Mouse (Mus musculus): ENCODE measurements around the gene Nid2.

The Nid2 gene

DNA sequence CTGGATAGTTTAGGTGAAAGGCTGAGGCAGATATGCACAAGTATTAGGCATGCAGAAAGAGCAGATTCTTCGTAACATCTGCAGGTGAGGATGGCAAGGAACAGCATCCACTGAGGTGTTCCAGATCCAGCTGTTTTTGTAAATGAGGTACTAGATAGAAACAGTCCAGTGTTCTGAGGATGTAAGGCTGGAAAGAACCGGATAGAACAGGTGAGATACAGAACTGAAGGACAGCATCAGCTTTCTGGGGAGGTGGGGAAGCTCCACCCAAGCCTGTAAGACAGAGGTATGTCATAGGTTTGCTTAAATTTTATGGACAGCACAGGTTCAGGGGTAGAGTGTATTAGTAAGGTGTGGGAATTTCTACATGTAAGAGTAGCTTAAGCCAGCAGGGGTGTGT is 4.3 kb upstream of the Nid2 start:
- DNase-seq, result no peak

- no peak for DNase-seq
These were observed 1.3 kb upstream of the Nid2 start for GRCm38 (mm10) chr14:19749743-19750142.

DNA sequence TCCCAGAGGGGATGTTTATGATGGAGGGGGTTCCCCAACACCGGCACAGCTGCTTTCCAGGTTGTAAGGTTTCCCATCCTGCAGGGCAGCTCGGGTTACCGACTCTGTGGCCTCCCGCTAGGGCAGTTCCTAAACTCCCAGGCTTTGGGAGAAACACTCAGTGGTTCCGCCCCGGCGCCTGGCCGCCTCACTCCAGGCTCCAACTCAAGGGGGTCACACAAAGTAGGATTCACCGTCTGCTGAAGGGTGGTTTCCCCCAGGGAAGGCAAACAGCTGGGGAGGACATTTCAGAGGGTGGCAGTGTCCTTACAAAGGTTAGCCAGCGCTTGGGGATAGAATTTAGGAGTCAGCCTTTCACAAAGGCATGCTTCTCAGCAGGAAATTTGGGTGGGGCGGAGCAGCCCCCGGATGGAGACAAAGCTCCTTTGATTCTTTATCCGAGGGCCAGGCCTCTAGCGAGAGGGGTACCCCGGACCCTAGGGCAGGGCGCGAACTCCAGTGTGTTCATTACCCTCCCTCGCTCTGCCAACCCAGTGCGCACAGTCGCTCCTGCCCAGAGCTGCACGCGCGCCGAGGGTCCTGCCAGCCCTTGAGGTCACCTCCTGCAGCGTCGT is 547 bp upstream of the Nid2 start:
- peak in 1 of 2 experiments; percentile 6 for DNase-seq

DNA sequence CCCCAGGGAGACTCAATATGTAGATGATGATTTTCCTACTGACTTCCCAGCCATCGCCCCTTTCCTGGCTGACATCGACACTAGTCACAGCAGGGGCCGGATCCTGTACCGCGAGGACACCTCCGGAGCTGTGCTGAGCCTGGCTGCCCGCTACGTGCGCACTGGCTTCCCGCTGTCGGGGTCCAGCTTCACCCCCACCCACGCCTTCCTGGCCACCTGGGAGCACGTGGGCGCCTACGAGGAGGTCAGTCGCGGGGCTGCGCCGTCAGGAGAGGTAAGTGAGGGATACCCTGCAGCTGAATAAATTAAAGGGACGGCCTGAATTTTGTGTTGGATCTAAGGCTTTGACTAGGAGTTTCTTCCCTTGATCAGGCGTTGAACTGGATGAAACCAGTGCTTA is 1.2 kb downstream of the Nid2 start:
- no peak for DNase-seq

DNA sequence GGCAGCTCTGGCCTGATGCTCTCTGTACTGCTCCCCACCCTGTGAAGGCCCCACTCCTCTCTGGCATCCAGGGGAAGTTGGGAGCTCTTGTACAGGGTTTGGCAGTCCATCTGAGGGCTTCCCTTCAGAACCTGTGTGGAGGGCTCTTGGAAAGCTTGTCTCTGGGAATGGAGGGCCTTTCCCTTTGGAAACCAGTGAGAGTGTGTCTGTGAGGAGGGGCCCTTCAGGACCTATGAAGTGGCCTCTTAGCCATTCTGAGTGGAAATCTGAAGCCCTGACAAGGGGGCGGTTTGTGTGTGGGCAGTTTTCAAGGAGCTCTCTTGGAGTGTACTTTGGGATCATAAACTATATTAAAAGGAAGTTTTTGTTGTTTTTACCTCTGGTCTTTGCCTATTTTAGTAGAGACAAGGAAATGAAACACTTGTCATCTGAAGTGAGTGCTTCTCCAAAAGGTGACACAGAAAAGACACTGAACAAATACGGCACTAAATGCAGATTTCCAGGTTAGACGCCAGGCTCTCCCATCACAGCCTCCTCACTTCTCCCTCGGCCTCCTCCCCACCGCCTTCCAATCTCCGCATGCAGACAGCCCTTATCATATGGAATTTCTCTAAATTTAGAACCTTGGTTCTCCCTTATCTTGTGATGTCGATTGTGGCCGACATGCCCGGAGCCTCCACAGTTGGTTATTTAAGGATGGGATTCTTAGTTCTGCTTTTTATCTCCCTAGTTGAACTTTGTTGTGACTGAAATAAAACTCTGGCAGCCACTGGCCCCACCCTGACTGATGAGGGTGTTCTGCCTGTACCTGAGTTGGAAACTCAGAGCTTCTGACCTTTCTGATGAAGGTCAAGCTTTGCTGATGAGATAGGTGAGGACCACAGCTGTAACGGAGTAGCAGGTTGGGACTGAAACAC is 8.5 kb downstream of the Nid2 start:
- DNase-seq, result no peak

DNA sequence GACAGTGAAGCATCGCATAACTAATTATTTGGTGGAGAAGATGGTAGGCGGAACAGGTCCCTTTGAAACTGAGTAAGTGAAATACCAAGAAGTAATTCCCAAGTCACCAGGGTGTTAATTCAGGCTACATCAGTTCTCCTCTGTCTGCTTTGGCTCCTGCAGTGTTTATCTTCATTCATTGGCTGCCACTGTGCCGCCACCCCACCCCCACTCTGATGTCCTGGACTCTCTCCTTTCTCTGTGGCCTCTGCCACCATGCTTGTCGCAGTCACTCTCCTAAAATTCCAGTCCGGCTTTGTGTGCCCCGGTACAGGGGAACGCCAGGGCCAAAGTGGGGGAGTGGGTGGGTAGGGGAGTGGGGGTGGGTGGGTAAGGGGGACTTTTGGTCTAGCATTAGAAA is 9.7 kb downstream of the Nid2 start:
- DNase-seq, result no peak

DNA sequence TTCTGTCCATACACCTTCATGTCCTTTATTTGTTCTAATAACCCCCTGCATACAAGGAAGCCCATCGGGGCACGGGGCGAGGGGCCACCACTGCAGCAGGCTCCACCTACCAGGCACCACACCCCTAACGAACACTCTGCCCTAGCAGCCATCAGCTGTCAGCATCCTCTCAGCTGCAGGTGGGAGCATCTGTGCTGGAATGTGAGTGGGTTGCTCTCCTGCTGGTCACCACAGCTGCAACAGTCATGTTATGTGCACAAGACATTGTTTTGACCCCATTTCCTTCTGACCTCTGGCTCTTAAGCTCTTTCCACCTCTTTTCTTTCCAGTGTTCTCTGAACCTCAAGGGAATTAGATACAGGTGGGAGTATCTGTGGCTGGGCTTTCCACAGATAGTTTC is 10.9 kb downstream of the Nid2 start:
- no peak for DNase-seq

DNA sequence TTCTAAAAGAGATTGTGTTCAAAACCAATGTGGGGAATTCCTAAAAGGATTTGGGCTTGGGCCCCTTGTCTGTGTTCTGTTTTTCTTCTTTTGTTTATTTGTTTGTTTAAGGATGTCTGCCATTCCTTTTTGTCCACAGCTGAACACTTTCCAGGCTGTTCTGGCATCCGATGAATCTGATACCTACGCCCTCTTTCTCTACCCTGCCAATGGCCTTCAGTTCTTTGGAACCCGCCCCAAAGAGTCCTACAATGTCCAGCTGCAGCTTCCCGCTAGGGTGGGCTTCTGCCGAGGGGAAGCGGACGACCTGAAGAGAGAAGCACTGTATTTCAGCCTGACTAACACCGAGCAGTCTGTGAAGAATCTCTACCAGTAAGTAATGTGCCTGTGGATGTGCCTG is 12.5 kb downstream of the Nid2 start:
- DNase-seq, result no peak

DNA sequence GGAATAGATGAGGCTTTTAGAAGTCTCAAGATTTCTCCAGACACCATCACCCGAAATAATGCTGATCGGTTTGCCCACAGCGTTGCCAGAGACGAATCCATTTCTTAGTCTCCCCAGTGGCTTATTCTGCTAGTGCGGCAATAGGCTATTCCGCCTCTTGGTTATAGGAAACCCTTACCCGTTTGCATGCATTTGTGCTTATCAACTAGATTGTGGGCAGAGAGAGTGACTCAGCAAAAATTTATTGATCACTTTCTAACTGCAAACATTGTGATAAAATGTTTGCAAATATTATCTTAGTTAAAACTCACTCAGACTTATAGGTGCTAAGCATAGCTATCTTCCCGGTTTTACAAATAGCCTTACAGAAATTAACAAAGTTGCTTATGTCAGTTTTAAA is 13.3 kb downstream of the Nid2 start:
- no peak for DNase-seq

DNA sequence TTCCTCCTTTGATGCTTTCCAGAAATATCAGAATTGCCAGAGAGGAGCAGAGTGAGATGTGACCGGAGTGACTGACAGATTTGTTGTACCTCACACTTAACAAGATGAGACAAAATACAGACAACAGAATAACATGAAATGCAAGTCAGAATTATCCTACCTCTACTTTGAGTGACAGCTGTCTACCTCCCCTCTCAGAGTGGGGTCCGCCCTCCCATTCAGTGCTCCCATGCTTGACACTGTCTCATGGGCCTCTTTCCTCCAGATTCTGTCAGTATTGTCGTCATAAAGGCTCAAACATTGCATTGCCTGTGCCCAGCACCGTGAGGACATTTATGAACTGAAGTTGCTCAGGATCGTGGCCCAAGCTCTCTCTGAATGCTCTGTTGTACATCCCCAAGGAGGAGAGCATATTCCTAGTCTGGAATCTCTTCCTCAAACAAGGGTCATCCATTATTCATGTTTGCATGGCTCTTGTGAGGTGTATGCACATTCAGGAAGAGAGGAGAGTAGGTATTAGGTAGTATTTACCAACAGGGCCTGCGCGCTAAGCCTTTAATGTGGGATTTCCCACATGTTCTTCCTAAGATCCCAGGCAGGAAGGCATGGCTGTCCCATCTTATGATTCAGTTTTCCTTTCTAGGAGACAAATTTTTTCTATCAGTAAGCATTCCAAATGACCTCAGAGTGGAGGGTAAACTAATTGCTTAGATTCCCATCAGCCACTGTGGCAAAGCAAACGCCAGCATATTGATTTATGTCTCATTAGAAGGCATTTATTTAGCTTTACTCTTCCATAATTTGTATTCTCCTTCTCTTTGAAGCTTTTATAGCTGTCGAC is 14.7 kb downstream of the Nid2 start:
- DNase-seq, result no peak

- no peak for DNase-seq
These were observed 15.2 kb downstream of the Nid2 start for GRCm38 (mm10) chr14:19766380-19766649.

- no peak for DNase-seq
These were observed 17.6 kb downstream of the Nid2 start for GRCm38 (mm10) chr14:19768648-19769047.

DNA sequence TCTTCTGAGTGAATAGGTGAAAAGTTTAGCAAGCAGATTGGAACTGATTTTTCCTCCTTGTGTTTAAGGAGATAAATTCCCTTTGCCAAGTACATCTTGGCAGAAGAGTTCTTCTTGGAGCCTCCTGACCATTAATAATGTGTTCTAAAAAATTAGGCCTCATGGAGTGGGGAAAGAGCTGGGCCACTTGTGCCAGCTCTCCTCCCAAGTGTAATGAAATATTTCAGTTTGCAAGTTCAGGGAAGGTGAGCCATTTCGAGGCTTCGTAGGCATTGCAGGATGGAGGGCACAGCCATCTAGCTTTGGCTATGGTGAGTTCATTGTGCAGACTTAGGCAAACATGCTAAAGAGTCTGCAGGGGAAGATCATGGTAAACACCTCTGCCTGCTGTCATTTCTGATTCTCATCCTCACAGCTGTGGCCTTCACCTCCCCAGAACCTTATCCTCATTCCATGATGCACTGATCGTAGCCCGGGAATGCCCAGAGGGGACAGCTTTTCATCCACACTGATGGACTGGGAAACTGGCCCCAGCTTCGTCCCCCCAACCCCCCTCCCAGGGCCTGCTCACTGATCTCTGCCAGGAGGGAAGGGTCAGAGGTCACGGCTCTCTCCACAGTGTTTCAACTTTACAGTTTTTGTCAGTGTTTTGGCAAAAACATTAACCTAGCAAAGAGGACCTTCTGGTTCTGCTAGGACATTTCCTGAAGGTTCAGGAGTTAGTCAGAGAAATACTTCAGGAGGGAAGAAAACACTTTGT is 18.6 kb downstream of the Nid2 start:
- no peak for DNase-seq

GRCm38 (mm10) chr14:19771173-19771572 is 20.1 kb downstream of the Nid2 start:
- no peak for DNase-seq

- no peak for DNase-seq
These were observed 23.1 kb downstream of the Nid2 start for GRCm38 (mm10) chr14:19774036-19774628.

GRCm38 (mm10) chr14:19775491-19775890 is 24.4 kb downstream of the Nid2 start:
- no peak for DNase-seq

DNA sequence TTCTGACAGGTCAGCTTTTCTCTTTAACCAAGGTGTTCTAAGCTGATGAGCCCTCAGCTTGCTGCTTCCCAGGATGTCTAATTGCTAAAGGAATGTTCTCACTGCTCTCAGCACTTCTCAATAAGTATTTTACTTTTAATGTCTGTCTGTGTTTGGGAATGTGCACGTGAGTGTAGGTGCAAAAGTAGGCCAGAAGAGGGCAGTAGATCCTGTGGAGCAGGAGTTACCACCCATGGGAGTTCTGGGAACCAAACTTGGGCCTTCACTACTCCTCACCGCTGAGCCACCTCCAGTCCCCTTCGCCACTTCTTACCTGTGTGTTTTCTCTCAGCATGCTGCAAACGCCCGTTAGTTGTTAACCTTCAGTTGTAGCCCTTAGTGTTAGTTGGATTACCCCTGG is 25.1 kb downstream of the Nid2 start:
- DNase-seq, result no peak

GRCm38 (mm10) chr14:19776890-19777289 is 25.8 kb downstream of the Nid2 start:
- peak in 1 of 2 experiments; percentile 19 for DNase-seq

- DNase-seq, result no peak
These were observed 26.3 kb downstream of the Nid2 start for GRCm38 (mm10) chr14:19777365-19777764.

GRCm38 (mm10) chr14:19777945-19778344 is 26.9 kb downstream of the Nid2 start:
- no peak for DNase-seq

DNA sequence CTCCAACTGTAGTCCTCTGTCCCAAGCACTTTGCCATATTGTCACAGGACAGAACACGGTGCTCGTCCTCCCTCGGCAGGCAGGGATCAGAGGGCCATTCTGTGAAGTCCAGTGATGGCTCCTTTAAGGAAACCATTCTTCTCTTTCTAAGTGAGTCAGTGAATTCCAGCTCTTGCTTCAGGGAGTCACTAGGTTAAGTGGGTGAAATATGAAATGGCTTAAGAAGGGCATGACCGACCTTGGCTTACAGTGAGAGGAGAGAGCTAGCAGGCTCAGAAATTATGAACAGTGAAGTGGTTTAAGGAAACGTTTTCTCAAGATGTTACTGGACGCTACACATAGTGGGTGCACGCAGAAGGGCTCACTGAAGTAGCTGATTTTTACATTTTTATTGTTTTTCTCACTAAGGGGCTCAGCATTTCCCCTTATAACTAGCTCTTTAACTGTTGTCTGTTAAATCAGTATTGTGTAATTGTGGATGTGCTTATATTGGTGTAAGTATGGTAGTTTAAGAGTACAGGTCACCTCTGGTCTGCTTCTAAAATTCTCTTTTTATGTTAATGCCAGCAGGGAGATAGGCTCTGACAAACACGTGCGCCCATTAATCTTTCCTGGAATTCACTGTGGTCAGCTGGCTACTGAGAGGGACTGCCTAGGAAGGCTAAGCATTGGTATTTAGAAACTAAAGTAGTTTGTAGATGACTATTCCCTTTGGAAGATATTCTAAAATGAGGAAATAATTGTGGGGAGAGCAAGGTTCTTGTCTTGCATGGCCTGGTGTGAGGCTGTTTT is 34.9 kb downstream of the Nid2 start:
- no peak for DNase-seq

- no peak for DNase-seq
These were observed 37.4 kb downstream of the Nid2 start for GRCm38 (mm10) chr14:19788443-19788842.

Measured in cerebellum, postnatal 25 days (tissue).